Mouse (Mus musculus): ENCODE data around the gene Pogk. TPM values are rescaled to one million over a fixed set of nuclear protein-coding genes. Genes with fewer than 3 reads are reported as not detected.

The Pogk gene
- polyA plus RNA-seq (2012; fragmentation: generic; extraction: Trizol) = 1 to 10 TPM in 1 of 2 experiments, under 1 TPM in 1; 0.25 to 1.5 TPM

DNA sequence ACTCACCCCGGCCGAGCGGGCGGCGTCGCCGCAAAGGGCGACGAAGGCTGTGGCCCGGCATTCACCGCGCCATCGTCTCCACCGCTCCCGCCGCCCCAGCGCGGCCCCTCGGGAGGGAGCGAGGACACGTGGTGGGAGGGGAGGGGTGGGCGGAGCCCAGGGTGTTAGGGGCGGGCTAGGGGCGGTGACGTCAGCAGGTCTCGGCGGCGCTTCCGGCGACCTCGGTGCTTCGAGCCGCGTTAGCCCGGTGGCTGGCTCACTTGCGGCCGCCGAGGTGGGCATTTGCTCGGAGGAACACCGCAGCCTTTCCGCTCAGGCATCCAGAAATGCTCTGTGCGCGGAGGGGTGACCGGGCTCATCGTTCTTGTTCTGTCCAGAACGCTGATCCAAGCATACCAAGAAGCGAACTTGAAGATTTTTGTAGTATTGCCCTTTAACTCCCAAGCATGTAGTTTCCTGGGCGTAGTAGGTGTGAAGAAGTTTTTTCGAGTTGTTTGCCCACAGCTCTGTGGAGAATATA is at the start of gene Pogk:
Pogk (minus strand) TSS at position 163 of the 520 bp plus-strand sequence.

DNA sequence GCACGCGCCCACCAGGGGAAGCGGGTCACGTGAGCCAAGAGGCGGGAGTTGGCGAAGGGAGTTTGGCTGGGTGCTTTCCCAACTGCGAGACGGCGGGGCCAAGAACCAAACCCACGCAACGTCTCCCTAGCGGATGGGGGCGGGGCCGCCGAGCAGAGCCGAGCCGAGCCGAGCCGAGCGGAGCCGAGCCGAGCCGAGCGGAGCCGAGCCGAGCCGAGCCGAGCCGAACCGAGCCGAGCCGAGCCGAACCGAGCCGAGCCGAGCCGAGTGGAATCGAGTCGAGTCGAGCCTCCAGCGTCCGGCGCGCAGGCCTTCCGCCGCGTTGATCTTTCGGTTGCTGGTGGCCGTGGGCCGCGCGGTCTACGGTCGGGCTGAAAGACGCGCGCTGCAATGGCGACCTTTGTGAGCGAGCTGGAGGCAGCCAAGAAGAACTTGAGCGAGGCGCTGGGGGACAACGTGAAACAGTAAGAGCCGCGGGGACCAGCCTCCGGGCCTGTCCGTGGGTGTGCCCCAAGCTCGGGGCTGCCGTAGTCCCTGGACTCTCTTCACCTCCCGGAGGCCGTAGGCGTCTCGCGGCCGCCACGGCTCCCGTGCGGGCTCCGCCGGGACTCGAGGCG is 30.5 kb downstream of the Pogk start, which contains the start of gene Tada1:
Tada1 (plus strand) TSS at position 85 of the 617 bp plus-strand sequence.

Other genes starting within 250 kb of the Pogk start
- gene Mael, start 171.1 kb downstream of the Pogk start, polyA plus RNA-seq (2012; fragmentation: generic; extraction: Trizol) = not detected
- not detected for gene Ildr2, start 155.7 kb downstream of the Pogk start, polyA plus RNA-seq (2012; fragmentation: generic; extraction: Trizol)
- gene Tada1, start 30.8 kb downstream of the Pogk start, polyA plus RNA-seq (2012; fragmentation: generic; extraction: Trizol) = 10 to 100 TPM in 1 of 2 experiments, 1 to 10 TPM in 1; 4.2 to 17.5 TPM
- not detected for gene Gm4846, start 87.7 kb upstream of the Pogk start, polyA plus RNA-seq (2012; fragmentation: generic; extraction: Trizol)
- gene Gm4847, start 237.8 kb upstream of the Pogk start, polyA plus RNA-seq (2012; fragmentation: generic; extraction: Trizol) = not detected